Mouse (Mus musculus): Measurements from ENCODE around the gene Rab5if. TPM values are rescaled to one million over a fixed set of nuclear protein-coding genes. Genes with fewer than 3 reads are reported as not detected.
"Not testable (repeated sequence)": the region's sequence is repeated elsewhere in the genome, so short reads cannot be mapped to it uniquely, and the experiment has no call there.

The Rab5if gene
- polyA plus RNA-seq, 1 experiment from 2014 or later, result 198 TPM

- Histone ChIP-seq H3K27ac (no peak overlapping the region), H3K27me3 (ENCODE audit: insufficient read depth, poor library complexity, severe bottlenecking) (no peaks in the 10 kb centered on the region), H3K4me1 (peaks cover 21% of the 10 kb centered on the region), H3K4me3 (no peak overlapping the region), H3K36me3 (no peaks in the 10 kb centered on the region), H3K9me3 (no peaks in the 10 kb centered on the region)
- WGBS, result 50% methylated on average over 4 of the region's 4 CpGs
- DNase-seq (ENCODE audit: low spot score), result no peak
Observed at GRCm38 (mm10) chr2:156899184-156899583, 36.3 kb downstream of the Rab5if start.

- no peak overlapping the region for H3K27ac ChIP-seq
- DNase-seq (ENCODE audit: low spot score), result no peak
- H3K9me3 ChIP-seq, result no peaks in the 10 kb centered on the region
- H3K36me3 ChIP-seq, result no peaks in the 10 kb centered on the region
- peaks cover 27% of the 10 kb centered on the region for H3K4me1 ChIP-seq
- H3K4me3 ChIP-seq, result no peak overlapping the region
- no peaks in the 10 kb centered on the region for H3K27me3 ChIP-seq (ENCODE audit: insufficient read depth, poor library complexity, severe bottlenecking)
- WGBS, result 83% methylated on average over 2 of the region's 2 CpGs
Observed at GRCm38 (mm10) chr2:156901344-156901743, 38.4 kb downstream of the Rab5if start.

GRCm38 (mm10) chr2:156901883-156902282 lies 39.0 kb downstream of the Rab5if start:
- Histone ChIP-seq H3K4me1 (peaks cover 27% of the 10 kb centered on the region), H3K4me3 (no peak overlapping the region), H3K36me3 (no peaks in the 10 kb centered on the region), H3K9me3 (no peaks in the 10 kb centered on the region), H3K27me3 (ENCODE audit: insufficient read depth, poor library complexity, severe bottlenecking) (no peaks in the 10 kb centered on the region), H3K27ac (no peak overlapping the region)
- DNase-seq (ENCODE audit: low spot score), result no peak
- 70% methylated on average over 6 of the region's 6 CpGs for WGBS

GRCm38 (mm10) chr2:156902411-156902810 lies 39.5 kb downstream of the Rab5if start:
- H3K9me3 ChIP-seq; H3K27ac ChIP-seq; DNase-seq (ENCODE audit: low spot score); H3K36me3 ChIP-seq; H3K27me3 ChIP-seq (ENCODE audit: insufficient read depth, poor library complexity, severe bottlenecking); H3K4me3 ChIP-seq: not testable (repeated sequence)
- WGBS, result 68% methylated on average over 4 of the region's 4 CpGs
- peaks cover 23% of the 10 kb centered on the region for H3K4me1 ChIP-seq

- Histone ChIP-seq H3K9me3 (no peaks in the 10 kb centered on the region), H3K4me3 (no peak overlapping the region), H3K27ac (no peak overlapping the region), H3K36me3 (no peaks in the 10 kb centered on the region), H3K27me3 (ENCODE audit: insufficient read depth, poor library complexity, severe bottlenecking) (no peaks in the 10 kb centered on the region), H3K4me1 (peaks cover 14% of the 10 kb centered on the region; the same call in 1 of the 2 replicates)
- 37% methylated on average over 2 of the region's 2 CpGs for WGBS
- no peak for DNase-seq (ENCODE audit: low spot score)
Observed at GRCm38 (mm10) chr2:156903367-156903766, 40.4 kb downstream of the Rab5if start.

- no peaks in the 10 kb centered on the region for H3K36me3 ChIP-seq
- H3K4me3 ChIP-seq, result no peak overlapping the region
- DNase-seq (ENCODE audit: low spot score), result no peak
- no peak overlapping the region for H3K27ac ChIP-seq
- H3K4me1 ChIP-seq, result peaks cover 6% of the 10 kb centered on the region; the same call in 1 of the 2 replicates
- H3K27me3 ChIP-seq (ENCODE audit: insufficient read depth, poor library complexity, severe bottlenecking), result no peaks in the 10 kb centered on the region
- 21% methylated on average over 6 of the region's 6 CpGs for WGBS
- no peaks in the 10 kb centered on the region for H3K9me3 ChIP-seq
Observed at GRCm38 (mm10) chr2:156904976-156905717, 42.2 kb downstream of the Rab5if start.

- not testable (repeated sequence) for H3K27ac ChIP-seq; H3K9me3 ChIP-seq; DNase-seq (ENCODE audit: low spot score); H3K4me1 ChIP-seq; H3K4me3 ChIP-seq; H3K27me3 ChIP-seq (ENCODE audit: insufficient read depth, poor library complexity, severe bottlenecking); H3K36me3 ChIP-seq
- 20% methylated on average over 4 of the region's 4 CpGs for WGBS
Observed at GRCm38 (mm10) chr2:156905931-156906330, 43.0 kb downstream of the Rab5if start.

GRCm38 (mm10) chr2:156913191-156913590 lies 50.3 kb downstream of the Rab5if start:
- no peaks in the 10 kb centered on the region for H3K27me3 ChIP-seq (ENCODE audit: insufficient read depth, poor library complexity, severe bottlenecking)
- H3K4me3 ChIP-seq, result no peak overlapping the region
- peaks cover 5% of the 10 kb centered on the region; the same call in 1 of the 2 replicates for H3K4me1 ChIP-seq
- no peak for DNase-seq (ENCODE audit: low spot score)
- no peaks in the 10 kb centered on the region for H3K36me3 ChIP-seq
- no peak overlapping the region for H3K27ac ChIP-seq
- no peaks in the 10 kb centered on the region for H3K9me3 ChIP-seq
- 78% methylated on average over 5 of the region's 5 CpGs for WGBS

GRCm38 (mm10) chr2:156915559-156915958 lies 52.6 kb downstream of the Rab5if start:
- Histone ChIP-seq H3K27ac (no peak overlapping the region), H3K27me3 (ENCODE audit: insufficient read depth, poor library complexity, severe bottlenecking) (no peaks in the 10 kb centered on the region), H3K4me3 (no peak overlapping the region), H3K9me3 (no peaks in the 10 kb centered on the region), H3K4me1 (peaks cover 5% of the 10 kb centered on the region; the same call in 1 of the 2 replicates), H3K36me3 (no peaks in the 10 kb centered on the region)
- WGBS, result 55% methylated on average over 3 of the region's 3 CpGs
- no peak for DNase-seq (ENCODE audit: low spot score)

- Histone ChIP-seq H3K4me1 (peaks cover 5% of the 10 kb centered on the region; the same call in 1 of the 2 replicates), H3K9me3 (no peaks in the 10 kb centered on the region), H3K4me3 (no peak overlapping the region), H3K36me3 (no peaks in the 10 kb centered on the region), H3K27me3 (ENCODE audit: insufficient read depth, poor library complexity, severe bottlenecking) (no peaks in the 10 kb centered on the region), H3K27ac (no peak overlapping the region)
- 88% methylated on average over 3 of the region's 3 CpGs for WGBS
- DNase-seq (ENCODE audit: low spot score), result no peak
Observed at GRCm38 (mm10) chr2:156916419-156917125, 53.6 kb downstream of the Rab5if start.

GRCm38 (mm10) chr2:156918562-156918961 lies 55.6 kb downstream of the Rab5if start:
- DNase-seq (ENCODE audit: low spot score), result peak; percentile 69
- Histone ChIP-seq H3K9me3 (no peaks in the 10 kb centered on the region), H3K4me1 (peaks cover 5% of the 10 kb centered on the region; the same call in 1 of the 2 replicates), H3K27ac (no peak overlapping the region), H3K27me3 (ENCODE audit: insufficient read depth, poor library complexity, severe bottlenecking) (no peaks in the 10 kb centered on the region), H3K4me3 (no peak overlapping the region), H3K36me3 (no peaks in the 10 kb centered on the region)
- 60% methylated on average over 4 of the region's 4 CpGs for WGBS

GRCm38 (mm10) chr2:156919191-156919590 lies 56.3 kb downstream of the Rab5if start:
- peak; percentile 54 for DNase-seq (ENCODE audit: low spot score)
- not testable (repeated sequence) for H3K27me3 ChIP-seq (ENCODE audit: insufficient read depth, poor library complexity, severe bottlenecking); H3K27ac ChIP-seq; H3K4me3 ChIP-seq; H3K9me3 ChIP-seq; H3K36me3 ChIP-seq; H3K4me1 ChIP-seq
- 81% methylated on average over 11 of the region's 11 CpGs for WGBS

GRCm38 (mm10) chr2:156919796-156920195 lies 56.9 kb downstream of the Rab5if start:
- peaks cover 5% of the 10 kb centered on the region for H3K4me1 ChIP-seq
- H3K27me3 ChIP-seq (ENCODE audit: insufficient read depth, poor library complexity, severe bottlenecking), result no peaks in the 10 kb centered on the region
- no peaks in the 10 kb centered on the region for H3K9me3 ChIP-seq
- H3K4me3 ChIP-seq, result no peak overlapping the region
- H3K27ac ChIP-seq, result no peak overlapping the region
- DNase-seq (ENCODE audit: low spot score), result peak; percentile 71
- 36% methylated on average over 2 of the region's 2 CpGs for WGBS
- no peaks in the 10 kb centered on the region for H3K36me3 ChIP-seq
